Mouse (Mus musculus): ENCODE results near the gene Cep55.

Gene Cep55

DNA sequence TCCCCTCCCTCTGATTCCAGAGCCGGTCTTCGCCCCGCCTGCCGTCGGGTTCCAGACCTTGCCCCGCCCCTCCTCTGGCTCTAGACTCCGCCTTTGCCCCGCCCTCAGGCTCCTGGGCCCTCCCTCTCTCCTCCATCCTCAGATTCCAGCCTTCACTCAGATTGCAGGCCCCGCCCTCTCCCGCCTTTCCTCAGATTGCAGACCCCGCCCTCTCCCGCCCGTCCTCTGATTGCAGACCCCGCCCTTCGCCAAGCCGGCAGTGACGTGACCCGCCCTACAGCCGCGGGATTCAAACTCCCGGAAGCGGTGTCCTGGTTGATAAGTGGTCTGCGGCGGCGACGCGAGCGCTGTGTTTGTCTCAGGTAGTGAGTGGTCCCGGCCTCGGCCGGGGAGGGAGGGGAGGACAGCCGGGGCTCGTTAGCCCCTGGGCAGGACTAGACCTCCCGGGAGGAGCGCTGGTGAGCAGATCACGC, at the start of gene Cep55:
Gene Cep55, plus strand, starts transcription at position 292 of the 473 bp plus-strand sequence.
- peak; percentile 93 for DNase-seq (ENCODE audit: low read depth, low spot score)

DNA sequence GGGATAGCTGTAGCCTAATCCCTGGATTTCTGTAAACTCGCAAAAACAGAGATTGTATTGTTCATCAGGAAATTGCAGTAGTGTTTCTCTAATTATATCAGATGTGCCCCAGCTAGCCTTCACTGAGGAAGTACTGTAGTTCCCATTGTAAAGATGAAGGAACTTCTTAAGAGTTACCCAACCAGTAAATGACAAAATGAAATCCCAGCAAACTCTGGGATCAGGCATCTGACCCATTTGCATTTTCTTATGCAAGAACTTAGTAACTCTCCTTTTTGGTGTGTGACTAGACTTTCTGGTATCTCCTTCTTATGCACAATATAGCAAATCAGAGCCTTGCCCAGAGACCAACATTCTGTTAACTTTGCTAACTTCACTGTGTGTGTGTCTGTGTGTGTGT, 43.4 kb upstream of the Cep55 start:
- no peak for DNase-seq (ENCODE audit: low read depth, low spot score)

DNA sequence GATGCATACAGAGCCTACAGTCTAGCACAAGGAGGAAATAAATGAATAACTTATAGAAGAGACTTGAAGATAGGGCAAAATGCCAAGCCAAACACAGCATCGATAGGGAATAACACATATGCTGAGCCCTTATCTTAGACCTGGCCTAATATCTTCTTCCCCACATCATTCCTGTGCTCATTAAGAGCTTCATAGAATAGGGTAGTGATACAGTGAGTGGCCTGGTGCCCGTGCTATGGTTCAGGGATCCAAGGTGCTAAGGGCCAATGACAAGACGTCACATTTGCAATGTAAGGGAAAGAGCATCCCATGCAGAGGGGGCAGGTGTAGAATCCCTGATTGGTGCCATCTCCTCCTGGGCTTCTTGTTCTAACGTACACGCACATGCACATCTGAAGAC, 40.4 kb upstream of the Cep55 start:
- DNase-seq (ENCODE audit: low read depth, low spot score): no peak

DNA sequence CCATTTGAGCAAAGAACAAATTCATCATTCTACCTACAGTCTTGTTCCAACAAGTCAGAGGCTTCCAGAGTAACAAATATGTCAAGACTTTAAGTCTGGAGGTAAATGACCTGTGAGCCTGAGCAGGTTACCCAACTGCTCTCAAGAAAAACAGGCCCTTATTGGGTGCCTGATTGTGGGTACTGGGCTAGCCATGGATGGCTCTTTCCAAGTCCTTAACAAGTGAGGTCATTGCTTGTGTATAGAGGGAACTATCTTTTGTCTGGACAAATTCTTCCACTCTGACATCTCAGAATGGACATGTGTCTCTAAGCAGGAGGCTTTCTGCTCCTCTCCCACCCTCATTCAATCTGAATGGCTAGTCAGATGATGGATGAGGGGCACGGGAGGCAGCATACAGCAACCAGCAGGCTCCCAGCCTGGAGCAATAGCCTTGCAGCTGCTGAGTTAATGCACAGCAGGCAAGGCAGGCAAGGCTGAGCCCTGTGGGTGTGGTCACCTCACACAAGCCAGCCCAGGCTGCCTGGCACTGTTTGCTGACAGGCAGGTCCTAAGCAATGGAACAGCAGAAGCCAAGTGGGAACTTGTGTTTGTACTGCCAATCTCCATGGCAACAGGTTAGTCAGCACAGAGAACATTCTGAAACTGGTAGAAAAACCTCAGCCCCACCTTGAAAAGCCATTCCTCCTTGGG, 39.5 kb upstream of the Cep55 start:
- DNase-seq (ENCODE audit: low read depth, low spot score): peak; percentile 90

DNA sequence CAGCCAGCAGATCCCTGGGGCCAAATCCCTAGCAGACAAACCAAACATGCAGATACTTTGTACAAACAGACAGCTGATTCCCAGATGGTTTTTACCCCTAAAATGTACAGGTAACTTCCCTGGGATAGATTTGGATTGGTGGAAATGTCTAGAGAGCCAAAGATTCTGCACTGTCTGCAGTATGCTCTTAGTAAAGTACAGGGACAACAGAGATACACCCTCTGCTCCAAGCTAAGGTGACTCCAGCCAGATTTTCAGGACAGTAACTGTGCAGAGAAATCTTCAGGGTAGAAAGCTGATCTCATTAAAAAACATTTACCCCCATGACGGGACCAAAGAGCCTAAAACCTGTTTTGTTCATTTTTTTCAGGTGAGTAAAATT, 38.9 kb upstream of the Cep55 start:
- DNase-seq (ENCODE audit: low read depth, low spot score): no peak

DNA sequence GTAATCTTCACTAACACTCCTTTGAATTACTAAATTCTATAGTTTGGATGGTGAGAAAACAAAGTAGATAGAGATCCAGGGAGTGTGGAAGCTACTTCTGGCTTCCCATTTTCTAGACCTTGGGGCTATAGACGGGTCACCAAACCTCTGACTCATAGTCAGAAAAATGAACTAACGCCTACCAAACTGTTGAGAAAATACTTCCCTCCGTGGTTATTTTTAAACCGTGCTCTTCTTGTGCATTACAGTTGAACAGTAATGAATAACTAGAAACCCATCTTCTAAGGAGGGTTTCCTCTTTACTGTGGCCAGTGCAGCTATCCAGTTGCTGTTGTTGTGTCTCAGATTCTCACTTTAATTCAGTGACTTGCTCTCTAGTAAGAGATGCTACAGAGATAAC, 32.1 kb upstream of the Cep55 start:
- peak; percentile 31 for DNase-seq (ENCODE audit: low read depth, low spot score)

DNA sequence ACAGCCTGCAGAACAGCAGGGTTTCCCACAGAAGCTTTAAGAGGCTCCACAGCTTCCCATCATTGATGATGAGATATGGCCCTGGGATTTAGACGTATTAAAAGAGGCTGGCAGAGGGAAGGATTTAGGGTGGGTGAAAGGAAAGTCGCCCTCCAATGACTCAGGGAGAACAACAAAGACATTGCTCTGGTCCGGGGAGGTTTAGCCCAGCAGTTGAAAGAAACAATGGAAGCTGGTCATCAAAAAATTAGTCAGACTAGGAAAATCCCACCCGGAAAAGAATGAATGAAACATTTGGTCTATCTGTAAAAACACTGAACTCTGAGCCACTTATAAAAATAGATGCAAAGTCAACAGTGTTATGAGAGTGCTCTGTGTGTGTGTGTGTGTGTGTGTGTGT, 31.2 kb upstream of the Cep55 start:
- DNase-seq (ENCODE audit: low read depth, low spot score): no peak

DNA sequence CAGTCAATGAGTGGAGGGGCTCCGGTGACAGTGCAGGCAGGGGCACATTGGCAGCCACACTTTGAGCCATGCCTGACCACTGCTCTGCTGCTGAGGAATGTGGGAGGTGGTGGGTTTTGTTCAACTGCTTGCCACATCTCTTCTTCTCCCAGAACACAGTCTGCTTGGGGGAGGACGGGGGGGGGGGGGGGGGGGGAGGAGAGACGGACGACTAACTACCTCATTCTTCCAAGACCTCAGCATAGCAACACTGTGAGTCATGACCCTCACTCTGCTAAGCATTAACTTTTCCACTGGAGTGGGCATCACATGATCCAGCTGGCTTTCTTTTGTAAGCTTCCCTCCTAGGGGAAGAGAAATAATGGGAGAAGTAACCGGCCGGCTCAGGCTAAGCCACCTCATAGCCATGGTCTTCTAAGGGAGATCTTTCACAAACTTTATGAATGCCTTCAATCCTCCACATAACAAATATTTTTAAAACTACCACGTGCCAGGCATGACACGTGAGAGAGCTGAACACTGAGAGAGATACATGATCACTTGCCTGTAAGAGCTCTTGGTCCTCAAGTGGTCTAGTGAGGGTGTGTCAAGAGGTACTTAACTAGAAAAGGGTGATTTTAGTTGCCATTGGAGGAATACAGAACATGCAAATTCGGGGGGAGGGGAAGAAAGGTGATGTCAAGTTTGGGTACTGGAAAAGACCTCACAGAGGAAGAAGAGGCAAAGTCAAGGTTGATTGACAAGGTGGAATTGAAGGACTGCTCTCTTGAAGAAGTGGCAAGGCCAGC, 29.4 kb upstream of the Cep55 start:
- DNase-seq (ENCODE audit: low read depth, low spot score): peak; percentile 76

DNA sequence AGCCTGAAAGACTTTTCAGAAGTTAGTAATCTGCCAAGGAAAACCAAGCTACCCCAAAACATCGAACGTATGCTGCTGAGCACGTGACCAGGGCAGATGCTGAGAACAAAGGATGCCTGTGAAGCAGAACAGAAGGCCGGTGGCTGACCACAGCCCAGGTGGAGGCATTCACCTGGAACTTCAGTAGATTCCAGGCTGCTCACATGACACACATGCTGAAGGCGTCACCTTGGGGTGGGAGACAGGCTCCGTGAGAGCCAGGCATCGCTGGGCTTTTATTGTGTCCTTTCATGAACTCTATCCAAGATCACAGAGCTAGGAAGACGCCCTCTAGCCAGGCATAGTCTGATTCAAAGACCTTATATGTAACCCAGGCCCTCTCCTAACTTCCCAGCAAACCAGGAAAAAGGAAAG, 28.6 kb upstream of the Cep55 start:
- no peak for DNase-seq (ENCODE audit: low read depth, low spot score)

DNA sequence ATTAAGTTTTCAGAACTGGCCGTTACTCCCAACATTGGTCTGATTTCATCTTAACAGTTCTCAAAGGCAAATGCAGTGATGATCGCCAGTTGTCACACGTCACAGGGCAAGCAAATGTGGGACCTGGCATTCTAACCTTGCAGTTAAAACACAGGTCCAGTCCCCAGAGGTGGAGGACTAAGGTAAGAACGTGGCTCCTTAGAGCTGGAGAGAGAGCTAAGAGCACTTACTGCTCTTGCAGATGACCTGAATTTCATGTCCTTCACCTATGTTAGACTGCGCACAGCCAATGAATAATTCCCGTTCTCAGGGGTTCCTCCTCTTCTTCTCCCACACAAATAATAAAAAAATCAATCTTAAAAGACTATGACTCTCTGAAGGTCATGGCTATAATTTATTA, 27.4 kb upstream of the Cep55 start:
- DNase-seq (ENCODE audit: low read depth, low spot score): no peak

DNA sequence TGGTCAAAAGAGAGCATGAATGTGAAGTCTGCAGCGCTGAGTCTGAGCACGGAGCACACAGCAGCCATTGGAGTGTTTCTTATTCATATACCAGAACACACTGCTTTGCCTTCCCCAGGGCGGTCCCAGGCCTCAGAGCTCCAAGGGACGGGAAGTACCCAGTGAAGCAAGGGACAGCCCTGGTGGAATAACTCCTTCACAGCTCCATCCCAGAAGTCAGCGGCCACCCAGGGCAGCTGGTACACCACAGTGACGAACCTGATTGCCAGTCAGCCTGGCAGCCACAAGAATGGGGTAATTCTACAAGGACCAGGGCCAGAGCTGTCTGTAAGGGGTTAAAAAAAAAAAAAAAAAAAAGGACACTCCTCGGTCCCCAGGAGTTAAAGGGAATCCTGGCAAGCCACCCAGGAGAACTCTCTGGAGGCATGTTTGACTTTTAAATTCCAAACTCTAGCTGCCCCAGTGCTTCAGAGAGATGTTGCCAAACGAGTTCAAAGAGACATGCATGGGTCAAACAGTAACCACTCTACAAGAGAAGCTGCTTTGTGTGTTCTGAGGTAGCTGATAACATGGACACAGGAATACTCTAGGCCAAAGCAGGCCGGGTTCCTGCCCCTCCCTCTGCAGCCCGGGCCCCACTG, 26.8 kb upstream of the Cep55 start:
- DNase-seq (ENCODE audit: low read depth, low spot score): no peak

DNA sequence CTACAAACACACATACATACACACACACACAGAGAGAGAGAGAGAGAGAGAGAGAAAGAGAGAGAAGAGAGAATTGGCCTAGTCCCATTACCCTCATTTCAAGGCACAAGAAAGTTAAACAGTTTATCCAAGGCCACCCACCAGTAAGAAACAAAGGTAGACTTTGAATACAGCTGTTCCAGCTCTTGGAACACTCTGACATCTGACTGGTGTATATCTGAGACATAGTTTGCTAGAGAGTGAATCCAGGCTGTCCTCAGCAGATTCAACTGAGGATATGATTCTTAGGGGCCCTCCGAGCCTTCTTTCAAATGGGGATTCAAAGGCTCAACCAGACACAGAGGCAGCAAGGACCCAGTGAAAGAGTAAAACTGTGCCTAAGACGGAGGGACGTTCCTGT, 25.5 kb upstream of the Cep55 start:
- DNase-seq (ENCODE audit: low read depth, low spot score): no peak

DNA sequence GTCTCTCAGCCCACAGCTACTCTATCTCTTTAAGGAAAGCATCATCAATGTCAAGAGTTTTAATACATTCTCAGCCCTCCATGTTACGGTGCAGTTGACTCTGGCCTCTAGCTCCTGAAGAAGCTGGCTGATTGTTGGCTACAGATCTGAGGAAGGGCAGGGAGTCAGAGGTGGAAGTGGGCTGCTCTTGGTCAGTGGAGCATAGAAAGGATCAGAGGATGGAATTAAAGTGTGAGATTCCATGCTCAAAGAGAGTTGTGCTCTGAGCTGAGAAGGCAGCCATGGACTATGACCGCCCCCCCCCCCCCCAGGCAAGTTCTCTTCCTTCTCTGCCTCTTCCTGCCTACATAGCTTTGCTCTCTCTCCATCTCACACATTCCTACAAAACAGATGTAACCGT, 24.9 kb upstream of the Cep55 start:
- no peak for DNase-seq (ENCODE audit: low read depth, low spot score)

DNA sequence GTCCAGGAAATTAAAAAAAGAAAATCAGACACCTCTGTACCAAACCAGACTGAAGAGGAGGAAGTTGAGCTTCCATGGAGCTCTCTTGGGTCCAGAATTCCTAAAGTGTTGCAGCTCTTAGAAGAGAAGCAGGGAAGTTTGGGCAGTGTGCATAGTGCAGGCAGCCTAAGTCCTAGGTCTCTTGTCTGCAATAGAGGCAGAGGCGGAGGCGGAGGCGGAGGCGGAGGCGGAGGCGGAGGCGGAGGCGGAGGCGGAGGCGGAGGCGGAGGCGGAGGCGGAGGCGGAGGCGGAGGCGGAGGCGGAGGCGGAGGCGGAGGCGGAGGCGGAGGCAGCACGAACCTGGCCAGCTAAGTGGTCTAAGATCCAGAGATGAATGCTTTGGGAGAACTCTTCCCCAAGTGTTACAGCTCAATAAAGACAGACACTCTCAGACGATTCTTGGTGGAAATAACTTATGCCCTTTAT, 24.1 kb upstream of the Cep55 start:
- no peak for DNase-seq (ENCODE audit: low read depth, low spot score)

DNA sequence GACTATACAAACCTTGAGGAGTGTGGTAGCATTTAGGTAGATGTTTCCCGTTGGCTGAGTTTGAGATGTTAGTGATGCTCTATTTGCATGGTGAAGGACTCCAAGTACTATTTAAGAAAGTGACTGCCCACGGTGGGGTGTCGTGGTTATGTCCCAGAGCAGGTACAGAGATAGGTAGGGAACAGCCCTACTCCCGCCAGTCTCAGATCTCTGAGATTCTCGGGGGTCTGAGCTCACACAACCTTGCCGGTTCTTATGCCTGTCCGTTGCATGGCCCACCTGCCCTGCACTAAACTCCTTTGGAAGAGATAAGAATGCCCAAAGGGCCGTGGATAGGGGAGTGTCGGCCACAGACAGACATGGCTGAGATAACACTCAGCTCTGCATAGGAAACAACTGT, 23.7 kb upstream of the Cep55 start:
- no peak for DNase-seq (ENCODE audit: low read depth, low spot score)

DNA sequence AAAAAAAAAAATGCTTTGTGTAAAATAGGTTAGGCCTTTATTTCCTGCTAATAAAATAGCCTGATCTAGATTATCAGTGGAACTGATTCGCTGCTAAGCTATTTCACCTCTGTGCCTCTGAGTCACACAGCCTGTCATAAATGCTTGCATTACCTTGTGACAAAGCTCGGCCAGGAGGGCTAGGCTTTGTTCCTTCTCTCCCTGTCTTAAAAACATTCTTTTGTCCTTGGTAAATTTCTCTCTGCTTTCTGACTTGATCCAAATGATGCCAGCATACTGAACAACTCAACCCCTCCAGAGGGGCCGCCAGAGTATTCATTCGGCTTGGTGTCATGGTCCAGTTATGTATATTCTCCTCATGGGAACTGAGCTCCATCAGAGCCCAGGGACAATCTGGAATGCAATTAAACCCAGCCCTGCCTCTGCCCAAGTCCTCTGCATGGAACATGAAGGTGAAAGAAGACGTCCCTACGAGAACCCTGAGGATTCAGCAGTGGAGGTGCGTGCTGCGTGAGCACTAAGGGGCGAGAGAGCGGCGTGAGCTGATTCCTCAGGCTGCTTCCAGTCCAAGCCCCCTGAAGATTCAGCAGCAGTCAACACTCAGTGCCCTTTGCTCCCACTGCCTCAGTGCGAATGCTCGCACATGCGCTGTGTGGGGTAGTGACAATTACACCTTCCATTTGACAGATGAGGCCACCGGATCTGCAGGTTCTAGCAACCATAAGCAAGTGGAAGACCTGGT, 21.6 kb upstream of the Cep55 start:
- no peak for DNase-seq (ENCODE audit: low read depth, low spot score)

DNA sequence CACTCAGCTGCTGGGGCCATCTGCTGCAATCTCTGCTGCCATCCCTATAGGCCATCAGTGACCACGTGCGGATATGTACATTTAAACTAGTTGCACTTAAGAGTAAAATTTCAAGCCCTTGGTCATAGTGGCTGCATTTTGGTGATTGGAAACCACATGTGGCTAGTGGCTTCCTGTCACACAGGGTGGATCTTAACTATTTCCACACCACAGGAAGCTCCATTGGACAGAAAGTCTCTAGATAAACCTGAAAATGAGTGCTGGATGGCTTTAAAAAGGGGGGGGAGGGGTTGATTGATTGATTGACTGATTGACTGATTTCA, 21.1 kb upstream of the Cep55 start:
- no peak for DNase-seq (ENCODE audit: low read depth, low spot score)

DNA sequence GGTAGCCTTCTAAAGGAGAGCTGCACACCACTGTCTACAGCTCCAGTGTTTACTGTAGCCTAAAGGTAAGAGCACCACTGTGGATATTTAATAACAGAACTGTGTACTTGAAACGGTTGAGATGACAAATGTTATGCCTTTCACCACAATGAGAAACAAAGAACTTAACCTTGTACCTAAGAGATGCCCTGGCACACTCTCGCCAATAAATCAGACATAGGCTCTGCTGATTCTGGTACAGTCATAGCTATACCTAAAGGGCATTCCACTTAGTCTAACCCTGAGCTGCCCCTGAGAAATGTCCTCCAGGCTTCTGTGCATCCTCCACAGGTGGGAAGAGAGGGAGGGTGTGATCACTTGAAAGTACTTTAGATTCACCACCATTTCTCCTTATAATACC, 20.1 kb upstream of the Cep55 start:
- DNase-seq (ENCODE audit: low read depth, low spot score): no peak

DNA sequence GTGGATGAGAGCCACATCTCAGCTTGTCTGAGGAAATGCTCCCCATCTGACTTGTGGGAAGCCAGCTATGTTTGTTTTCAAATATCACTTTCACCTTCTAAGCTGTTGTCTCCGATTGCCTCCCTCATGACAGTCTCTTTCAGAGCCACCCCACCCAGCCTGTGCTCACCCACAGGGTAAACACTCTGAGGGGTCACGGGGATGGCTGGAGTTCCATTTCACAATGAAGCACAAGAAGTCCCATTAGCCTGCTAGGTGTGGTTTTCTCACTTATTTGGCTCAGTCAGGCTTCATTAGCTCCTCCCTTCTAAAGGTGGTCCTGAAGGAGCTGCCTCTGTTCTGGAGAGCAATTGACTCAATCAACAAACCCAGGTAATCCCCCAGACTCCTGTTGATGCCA, 19.0 kb upstream of the Cep55 start:
- no peak for DNase-seq (ENCODE audit: low read depth, low spot score)

DNA sequence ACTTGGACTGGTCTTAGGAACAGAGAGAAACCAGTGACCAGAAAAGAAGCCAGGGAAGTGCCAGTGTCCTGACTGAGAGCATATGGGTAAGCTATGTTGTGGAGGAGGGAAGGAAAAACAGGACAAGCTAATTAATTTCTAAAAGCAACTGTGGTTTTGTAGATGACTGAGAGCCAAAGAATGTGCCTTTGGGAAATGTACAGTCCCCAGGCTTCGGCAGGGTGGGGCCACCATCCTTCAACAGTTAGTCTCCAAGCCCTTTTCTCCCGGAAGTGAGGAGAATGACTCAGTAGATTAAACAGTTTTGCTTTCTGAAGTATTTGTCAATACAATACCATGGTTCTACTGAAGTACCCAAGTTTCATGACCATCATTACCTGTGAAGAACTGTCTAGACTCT, 16.5 kb upstream of the Cep55 start:
- DNase-seq (ENCODE audit: low read depth, low spot score): no peak

DNA sequence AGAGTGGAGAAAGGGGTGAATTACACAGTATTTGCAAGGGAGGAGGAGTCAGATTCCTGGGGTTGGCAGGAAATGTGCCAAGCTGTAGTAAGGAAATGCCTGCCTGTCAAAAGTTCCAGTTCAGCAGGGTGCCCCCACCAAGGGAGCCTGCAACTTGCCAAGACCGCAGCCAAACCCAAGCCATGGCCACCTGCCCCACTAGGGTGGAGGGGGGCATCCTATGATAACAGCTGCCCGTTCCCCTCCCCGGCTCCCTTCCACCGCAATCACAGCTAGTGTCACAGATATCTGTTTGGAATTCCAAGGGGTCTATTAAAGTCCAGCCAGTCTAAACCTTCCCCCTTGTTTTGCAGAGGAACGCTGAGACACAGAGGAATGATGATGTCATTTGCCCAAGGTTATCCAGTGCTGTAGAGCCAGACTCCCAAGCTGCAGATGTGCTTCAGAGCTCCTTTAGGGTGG, 12.5 kb upstream of the Cep55 start:
- DNase-seq (ENCODE audit: low read depth, low spot score): no peak

All from skeletal muscle tissue, adult 2 months (tissue).